Mouse (Mus musculus) right cerebral cortex, postnatal 25 days (tissue): ENCODE results near the gene Vwa3b.
A peak's percentile ranks its signal among the peaks of the same experiment; 100 is the strongest.
"Not testable (repeated sequence)": the region's sequence is repeated elsewhere in the genome, so short reads cannot be mapped to it uniquely, and the experiment has no call there.

Experiments
- DNase-seq: peaks from one replicate; pipeline ENCODE4 v3.0.0; 2022

Gene Vwa3b

DNA sequence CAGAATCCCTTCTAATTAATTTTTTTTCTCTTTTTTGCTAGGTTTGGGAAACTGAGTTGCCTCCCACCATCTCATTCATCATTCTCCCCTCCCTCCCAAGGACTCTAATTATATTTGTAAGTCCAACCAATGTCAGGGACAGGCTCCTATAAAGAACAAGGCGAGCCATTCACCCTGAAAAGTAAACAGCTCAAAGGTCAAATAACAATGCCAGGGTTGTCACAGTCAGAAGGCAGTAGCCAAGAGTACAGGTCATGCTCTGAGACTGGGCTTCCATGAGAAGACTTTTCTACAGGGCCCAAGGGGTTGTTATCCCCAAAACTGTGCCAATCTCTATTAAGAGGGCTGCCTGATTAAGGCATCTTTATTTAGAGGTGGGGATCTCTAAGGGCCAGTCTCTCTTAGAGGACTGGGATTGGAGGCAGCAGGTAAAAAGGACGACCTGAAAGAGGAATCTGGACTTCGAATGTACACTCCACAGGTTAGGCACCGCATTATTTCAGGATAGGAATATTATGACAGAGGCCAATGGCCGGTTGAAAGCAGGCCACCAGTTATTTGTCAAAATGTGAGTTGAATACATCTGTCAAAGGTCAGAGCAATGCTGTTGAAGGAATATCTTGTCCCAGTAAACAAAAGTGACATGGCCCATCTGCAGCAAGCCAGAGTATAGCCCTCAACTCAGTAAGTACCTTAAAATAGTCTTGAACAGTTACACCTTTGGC lies at the start of gene Vwa3b:
Gene Vwa3b, plus strand, starts transcription at position 635 of the 725 bp plus-strand sequence.
- DNase-seq = no peak

DNA sequence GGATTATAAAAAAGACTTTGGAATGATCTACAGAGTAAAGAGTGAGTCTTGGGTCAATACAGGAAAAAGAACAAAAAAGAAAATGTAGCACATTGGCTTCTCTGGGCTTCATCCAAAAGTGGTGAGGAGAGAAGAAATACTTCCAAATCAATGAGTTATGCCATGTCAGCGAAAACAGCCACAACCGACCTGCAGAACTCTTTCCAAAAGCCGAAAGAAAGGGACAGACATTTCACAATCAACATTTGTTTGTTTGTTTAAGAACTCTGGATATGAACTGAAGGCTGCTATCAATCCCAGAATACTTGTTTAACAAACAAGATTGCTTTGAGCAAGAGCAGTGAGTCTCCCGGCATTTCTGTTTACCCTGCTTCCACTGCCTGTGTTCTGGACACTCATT lies 49.6 kb upstream of the Vwa3b start:
- no peak for DNase-seq

DNA sequence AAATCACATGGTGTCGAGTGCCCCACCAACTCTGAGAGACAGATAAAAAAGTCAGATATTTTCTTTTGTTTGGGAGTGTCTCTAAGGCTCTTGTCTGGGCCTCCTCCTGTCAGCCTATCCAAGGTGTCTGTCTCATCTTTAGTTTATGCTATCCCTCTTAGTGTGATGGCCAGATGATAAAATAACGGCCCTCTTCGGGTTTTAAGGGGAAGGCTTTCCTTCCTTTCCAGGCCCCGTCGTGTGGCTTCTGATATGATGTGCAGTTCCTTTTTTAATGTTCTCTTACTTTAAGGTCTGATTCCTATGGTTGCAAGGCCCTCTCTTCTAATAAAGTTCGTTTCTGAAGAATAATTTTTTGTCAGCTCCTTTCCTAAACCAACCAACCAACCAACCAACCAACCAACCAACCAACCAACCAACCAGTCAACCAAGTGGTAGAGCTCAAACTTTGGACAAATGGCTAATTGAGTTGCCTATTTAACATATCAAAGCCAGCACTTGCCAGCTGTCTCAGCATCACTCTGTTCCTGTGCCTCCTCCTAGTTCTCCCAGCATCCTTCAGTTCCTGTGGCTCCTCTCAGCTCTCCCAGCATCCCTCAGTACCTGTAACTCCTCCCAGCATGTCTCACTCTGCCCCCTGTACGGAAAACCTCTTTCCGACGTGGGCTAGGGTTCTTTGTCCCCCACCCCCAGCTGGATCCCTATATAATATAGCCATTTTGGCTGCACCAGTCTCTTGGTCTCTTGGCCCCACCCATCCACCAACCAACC lies 44.0 kb upstream of the Vwa3b start:
- DNase-seq = no peak

DNA sequence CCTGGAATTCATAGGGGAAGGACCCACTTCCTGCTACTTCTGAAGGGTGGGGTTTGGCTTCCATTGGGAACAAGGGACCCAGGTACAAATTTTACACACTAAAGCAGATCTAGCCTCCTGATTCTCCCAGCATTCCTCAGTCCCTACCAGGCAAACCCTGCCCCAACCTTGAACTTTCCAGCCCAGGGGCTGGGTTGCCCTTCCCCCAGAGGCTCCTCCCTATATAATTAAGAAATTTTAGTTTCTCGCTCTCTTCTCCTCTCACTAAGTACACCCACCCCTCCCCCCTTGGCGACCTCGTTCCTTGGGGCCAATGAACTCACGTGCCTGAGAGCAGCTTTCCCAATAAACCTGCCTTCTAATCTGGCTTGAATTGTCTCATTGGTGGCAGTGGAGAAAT lies 42.6 kb upstream of the Vwa3b start:
- DNase-seq = no peak

DNA sequence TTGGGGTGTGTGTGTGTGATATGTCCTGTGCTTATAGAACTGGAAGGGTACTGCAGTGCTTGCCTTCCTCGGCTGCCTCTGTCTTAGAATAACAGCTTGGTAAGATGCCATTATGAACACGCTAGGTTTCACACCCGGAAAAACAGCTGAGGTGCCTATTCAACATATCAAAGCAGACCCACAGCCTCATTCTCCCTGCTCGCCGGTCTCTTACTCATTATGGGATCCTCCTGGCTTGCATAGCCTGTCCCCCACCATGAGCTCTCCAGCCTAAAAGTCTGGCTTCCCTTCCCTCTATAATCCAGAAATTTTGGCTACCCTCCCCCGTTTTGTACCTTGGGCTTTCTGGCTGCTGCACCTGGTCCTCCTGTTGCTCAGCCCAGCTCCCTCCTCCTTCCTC lies 42.0 kb upstream of the Vwa3b start:
- no peak for DNase-seq

DNA sequence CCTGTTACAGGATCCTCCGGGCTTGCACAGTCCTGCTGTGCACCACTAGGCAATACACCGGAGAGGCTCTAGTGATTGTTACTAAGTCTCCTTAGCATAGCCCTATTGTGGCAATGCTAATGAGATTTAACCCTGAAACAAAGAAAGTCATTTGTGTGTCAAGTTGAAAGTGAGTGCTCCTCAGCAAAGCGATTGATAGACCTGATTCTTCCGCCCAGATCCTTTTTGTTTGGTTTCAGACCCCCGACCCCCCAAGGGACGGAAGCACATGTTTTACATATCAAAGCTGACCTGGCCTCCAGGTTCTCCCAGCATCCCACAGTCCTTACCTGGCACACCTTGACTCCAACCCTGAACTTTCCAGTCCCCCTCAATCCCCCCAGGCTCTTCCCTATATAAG lies 40.5 kb upstream of the Vwa3b start:
- no peak for DNase-seq

DNA sequence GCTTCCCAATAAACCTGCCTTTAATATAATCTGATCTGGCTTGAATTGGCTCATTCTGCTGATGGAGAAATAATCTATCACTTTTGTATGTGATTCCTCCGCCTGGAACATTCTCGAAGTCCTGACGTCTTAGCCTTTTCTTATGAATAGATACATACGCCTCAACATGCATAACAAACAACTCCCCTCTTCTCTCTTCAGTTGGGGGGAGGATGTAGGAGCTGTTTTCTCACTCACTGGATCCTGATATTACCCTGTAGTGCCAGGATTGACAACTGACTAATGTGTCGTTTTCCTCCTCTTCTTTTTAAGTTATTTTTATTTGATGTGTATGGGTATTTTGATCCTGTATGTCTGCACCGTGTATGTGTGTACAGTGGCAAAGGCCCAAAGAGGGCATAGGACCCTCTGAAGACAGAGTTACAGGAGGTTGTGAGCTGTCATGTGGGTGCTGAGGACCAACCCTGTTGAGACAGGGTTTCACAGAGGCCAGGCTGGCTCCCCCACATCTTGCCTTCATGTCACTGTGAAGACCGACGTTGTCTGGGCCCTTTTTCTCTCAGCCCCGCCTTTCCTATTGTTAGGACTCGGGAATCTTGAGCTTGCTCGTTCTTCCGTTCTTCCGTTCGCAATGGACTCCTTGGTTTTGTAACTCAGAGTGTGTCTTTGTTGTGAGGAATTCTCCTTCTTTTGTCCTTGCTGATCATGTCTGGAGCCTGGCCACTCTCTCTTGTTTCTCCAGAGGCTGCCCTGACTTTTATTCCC lies 39.8 kb upstream of the Vwa3b start:
- DNase-seq = no peak

DNA sequence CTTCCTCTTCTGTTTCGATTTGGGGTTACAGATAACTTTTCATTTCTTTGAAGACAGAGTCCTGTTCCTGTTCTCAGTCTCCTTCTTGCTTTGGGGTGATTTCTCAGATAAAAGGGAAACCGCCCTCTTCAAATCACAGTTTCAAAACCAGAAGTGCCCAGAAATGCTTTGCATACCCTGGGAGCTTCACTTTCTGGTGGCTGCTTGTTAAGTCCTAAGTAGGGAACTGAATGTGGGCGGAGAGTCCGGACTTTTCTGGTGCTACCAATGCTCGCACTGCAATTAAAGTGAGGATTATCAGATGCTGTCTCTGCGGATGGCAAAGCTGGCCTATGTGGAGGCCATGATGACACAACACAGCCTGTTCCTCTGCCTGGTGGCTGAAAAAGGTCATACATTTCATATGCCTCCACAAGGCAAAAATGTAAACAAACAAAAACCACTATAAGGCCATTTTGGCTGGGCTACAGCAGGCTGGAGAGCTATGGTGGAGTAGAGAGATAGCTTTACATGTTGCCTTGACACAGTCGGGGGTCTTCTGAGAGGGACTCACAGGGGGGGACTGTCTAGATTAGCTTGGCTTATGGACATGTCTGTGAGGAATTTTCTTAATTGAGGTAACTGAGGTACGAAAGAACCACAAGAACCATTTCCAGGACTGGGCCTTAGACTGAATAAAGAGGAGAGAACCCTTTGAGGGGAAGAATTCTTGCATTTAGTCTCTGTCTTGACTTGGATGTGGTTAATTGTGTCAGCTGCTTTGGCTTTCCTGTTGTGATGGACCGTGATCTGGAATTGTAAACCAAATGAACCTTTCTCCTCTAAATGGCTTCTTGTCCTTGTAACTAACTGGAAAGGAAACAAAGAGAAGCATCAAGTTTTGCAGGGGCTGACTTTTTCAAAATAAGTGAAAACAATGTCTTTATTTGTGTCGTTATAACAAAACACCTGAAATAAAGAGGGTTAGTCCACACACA lies 38.9 kb upstream of the Vwa3b start:
- no peak for DNase-seq

DNA sequence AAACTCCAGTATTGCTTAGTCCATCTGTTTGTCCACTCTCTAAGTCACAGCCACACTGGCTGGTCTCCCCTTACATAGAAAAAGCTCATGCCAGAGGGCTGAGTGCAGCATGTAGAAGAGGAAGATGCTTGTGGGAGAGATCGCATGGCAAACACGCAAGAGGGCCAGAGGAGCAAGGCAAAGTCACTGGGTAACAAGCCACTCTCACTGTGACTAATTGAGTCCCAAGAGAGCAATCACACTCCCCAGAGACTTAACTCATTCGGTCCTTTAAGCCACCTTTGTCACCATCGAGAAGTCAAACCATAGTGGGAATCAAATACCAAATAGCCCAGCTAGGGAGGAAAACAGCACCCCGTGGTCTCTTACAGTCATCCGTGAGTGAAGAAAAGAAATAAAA lies 38.2 kb upstream of the Vwa3b start:
- DNase-seq = no peak

DNA sequence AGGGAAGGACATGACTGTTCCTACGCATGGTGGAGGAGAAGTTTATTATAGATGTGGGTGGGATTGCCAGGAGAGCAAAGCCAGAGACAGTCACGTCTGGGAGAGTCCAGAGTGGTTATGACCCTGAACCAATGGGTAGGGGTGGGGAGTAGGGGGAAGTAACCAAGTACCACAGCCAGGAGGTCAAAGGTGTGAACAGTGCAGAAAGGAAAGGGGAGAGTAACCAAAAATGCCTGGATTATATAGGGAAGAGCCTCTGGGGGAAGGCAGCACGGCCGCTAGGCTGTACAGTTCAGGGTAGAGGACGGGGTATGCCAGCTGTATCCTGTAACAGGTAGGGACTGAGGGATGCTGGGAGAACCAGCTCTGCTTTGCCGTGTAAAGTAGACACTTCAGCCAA lies 37.8 kb upstream of the Vwa3b start:
- no peak for DNase-seq

DNA sequence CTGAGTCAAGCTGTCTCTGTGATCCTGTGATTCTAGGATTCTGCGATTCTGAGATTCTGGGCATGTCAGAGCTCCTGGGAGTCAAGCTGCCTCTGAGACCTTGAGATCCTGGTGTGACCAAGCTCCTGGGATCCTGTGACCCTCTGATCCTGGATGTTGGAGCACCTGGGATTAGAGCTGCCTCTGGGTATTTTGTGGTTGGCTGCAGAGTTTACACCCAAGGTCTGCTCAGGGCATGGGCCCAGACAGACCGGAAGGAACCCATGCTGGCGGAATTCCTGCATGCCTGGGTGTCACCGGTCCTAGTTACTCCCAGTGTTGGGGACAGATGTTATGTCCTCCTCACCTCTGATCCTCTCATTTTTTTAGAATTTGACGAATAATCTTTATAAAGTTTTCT lies 32.1 kb upstream of the Vwa3b start:
- no peak for DNase-seq

DNA sequence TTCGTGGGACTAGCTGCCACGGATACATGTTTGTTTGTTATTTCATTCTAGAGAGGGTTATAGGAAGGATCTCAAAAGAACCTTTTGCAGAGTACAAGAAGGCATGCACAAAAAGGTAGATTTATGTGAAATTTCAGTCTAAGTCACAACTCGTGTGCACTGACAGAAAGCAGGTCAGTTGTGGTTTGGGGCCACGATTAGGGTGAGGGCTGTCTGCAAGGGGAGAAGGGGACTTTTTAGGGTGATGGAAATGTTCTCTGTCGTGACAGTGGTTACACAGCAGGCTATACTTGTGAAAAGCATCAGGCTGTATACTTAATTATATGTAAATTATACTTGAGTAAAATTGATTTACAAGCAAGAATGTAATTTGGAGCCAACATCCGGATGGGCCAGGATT lies 30.6 kb upstream of the Vwa3b start:
- DNase-seq = no peak

DNA sequence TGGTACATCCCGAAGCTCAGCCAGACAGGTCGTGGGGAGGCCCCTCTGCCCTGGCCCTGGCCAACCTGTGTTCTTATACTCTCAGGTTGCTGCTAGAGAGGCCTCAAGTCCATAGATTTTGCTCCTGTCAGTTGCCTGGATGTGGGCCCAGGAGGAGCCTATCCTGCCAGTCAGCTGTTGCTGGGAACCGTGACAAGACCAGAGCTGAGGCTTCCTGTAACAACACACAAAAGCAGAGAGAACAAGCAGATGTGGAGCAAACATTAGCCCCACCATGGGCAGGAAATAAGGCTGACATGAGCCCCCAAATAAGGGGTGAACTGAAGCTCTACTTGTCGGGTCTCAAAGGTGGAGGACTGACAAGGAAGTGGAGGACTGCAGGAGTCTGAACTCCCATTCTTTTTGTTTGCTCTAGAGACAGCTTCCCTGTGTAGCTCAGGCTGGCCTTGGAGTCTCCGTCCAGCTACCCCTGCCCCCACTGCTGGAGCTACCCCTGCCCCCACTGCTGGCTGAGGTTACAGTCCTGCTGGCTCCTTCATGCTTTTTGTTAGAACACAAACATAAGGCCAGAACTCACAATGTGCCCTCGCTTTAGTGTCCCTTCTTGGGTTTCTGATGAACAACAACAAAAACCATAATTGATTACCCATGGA lies 29.7 kb upstream of the Vwa3b start:
- DNase-seq = no peak

DNA sequence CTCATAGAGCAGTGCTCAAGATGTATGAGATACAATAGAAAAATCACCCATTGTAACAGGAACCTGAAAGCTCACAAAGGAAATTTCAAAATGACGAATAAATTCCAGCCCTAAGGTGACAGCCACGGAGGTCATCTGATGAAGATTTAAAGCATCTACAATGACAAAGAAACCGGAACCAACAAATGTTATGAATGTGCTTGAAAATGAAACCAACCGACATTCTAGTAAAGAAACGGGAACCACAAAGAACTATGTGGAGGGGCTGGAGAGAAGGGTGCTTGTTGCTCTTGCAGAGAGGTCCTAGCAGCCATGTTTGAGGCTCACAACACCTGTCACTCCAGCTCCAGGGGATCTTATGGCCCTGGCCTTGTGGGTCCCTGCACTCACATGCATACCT lies 26.1 kb upstream of the Vwa3b start:
- no peak for DNase-seq

DNA sequence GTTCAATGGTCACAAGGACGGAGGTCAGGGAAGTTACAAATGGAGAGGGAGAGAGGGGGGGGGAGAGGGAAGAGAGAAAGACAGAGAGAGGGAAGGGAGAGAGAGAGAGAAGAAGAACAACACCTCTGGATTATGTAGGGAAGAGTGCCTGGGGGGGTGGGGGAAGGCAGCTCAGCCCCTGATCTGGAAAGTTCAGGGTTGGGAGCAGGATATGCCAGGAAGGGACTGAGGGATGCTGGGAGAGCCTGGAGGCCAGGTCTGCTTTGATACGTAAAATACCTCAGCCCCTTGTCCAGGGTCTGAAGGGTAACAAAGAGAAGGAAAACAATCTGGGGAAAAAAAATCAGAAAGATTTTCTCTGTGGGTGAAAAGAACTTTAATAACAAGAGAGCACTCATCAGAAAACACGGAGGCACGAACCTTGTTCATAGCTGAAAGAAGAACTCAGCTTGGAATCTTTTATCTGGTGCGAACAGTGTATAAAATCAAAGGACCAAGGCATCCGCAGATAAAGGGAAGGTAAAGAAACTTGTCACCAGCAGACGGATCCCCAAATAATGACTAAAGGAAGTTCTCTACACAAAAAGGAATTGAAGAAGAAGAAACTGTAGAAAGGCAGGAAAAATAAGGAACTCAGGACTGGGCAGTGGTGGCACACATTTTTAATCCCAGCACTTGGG lies 24.6 kb upstream of the Vwa3b start:
- DNase-seq = no peak

DNA sequence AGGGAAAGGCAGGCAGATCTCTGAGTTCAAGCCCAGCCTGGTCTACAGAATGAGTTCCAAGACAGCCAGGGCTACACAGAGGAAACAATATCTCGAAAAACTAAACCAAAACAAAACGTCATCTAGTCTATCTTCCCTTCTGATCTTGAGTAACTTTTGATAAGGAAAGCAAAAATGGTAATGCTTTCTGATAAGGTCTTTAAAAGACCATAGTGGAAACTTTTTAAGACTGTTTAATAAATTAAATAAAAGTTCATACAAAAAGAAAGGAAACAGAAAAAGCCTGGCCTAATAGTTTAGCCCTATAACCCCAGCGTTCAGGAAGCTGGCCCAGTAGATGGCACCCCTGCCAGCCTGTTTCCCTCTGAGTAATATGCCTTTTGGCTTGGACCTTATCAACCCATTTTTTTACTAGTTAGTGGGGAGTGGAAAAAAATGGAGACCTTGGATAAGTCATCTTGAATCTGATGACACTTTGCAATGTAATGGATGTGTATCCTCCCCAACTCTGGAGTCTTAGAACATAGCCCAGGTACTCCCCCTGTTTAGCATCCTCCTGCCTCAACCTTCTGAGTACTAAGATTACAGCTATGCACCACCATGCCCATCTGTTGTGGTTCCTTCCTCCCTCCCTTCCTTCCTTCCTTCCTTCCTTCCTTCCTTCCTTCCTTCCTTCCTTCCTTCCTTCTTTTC lies 23.9 kb upstream of the Vwa3b start:
- DNase-seq = no peak

DNA sequence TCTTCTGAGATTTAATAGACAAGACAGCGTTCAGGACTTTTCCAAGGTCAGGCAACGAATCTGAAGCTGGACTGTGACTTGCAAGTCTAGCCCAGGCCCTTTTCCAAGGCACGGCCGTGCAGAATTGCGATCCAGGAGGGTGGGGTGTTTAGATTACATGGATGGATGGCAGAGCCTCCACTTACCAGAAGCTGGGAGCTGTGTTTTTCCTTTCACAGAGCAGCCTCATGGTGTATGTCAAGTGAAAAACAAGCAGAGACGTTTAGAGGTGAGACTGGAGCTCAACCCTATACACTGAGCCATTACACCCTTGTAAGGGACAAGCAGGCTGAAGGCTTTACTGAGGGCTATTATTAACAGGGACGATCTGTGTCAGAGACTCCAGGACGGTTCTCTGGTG lies 21.9 kb upstream of the Vwa3b start:
- DNase-seq = no peak

DNA sequence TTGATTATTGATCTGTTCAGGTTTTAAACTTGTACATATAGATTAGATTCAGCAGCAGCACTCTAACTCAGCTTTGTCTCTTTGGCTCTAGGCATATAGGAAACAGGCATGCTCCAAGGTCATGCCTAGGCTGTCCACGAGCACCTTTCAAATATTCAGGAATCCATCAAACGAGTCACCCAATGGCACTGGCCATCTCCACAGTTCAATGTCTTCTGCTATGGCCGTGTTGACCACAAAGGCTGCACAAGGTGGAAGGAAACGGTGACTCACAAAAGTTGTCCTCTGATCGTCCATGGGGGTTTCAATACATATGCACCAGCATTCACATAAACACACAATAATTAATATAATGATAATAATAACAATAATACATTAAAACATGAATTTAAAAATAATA lies 21.4 kb upstream of the Vwa3b start:
- DNase-seq = no peak

DNA sequence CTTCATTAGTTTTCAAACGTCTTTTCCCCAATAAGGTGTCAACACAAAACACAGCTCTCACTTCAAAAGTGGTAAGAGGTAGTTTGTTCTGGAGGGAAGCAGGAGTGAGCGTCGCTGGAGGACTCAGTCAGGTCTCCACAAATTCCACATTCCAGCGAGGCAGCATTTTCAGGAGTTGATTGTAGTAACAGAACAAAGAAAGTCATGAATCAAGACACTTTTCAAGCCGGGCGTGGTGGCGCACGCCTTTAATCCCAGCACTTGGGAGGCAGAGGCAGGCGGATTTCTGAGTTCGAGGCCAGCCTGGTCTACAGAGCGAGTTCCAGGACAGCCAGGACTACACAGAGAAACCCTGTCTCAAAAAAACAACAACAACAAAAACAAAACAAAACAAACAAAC lies 19.9 kb upstream of the Vwa3b start:
- not testable (repeated sequence) for DNase-seq

DNA sequence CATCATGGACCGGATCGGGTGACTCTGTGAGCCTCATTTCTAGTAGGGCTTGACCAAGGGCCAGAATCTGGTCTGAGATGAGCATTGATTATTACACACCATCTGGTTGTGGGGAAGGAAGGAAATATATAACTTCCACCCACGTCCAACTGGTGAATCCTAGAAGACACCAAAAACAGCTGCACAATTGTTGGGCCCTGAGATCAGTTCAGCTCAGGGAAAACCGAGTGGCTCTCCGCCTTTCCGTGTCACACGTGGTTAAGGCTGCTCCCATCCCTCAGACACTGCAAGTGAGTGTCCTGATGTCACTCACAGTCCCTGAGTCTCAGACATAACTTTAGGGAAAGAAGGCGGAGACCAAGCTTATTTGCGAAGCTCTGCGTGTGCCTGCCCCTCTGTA lies 16.5 kb upstream of the Vwa3b start:
- peak; percentile 8 for DNase-seq

DNA sequence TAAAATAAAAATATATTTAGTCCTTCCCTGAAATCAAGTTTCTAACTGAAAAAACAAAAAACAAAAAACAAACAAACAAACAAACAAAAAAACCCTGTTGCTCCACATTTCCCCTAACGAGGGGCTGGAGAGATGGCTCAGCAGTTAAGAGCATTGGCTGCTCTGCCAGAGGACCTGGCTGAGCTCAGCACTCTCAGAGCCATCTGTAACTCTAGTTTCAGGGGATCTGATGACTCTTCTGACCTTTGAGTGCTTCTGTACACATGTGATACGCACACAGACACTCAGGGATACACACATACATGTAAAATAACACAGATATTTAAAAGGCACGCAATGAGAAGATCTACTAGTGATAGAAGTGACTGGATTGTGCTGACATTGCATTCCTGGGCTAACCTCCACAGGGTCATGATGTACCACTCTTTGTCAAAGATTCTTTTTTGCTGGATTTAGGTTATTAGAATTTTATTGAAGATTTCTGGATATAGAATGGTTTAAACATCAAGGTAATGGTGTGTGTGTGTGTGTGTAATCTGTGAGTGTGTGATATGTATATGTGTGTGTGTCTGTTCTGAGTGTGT lies 14.7 kb upstream of the Vwa3b start:
- DNase-seq = no peak
